Mouse (Mus musculus): ENCODE results near the gene Prickle2.

Gene Prickle2

DNA sequence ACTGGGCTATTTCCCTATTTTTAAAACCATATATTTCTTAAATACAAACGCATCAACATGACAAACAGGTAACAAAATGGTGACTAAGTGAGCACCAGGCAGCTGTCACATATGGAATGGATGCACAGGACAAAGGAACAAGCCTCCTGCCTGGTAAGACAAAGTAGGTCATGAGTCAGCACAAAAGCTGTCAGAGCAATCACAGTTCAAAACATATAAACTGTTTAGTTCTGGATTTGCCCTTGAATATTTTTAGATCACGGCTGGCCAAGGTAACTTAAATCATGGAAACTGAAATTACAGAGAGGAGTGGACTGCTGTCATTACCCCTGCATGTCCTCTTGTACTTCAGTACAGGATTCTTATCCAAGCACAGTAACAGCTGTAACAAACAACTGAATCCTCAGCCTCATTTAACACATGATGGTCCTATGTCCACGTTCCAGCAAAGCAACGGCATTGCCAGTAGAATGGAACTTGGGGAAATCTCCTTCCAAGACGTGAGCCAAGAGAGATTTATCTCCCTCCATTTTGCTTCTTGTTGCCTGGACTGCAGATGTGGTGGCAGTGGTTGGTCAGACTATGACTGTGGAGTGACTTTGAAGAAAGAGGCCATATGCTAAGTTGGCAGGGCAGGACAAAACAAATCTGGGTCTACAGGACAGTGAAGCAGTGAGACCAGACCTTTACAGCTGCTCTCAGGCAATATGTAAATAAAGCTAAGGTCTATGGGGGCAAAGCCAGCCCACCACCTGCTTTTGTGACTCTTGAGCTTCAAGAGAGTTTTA lies 185.7 kb downstream of the Prickle2 start:
- no peak for DNase-seq (ENCODE audit: low read depth, low spot score)

DNA sequence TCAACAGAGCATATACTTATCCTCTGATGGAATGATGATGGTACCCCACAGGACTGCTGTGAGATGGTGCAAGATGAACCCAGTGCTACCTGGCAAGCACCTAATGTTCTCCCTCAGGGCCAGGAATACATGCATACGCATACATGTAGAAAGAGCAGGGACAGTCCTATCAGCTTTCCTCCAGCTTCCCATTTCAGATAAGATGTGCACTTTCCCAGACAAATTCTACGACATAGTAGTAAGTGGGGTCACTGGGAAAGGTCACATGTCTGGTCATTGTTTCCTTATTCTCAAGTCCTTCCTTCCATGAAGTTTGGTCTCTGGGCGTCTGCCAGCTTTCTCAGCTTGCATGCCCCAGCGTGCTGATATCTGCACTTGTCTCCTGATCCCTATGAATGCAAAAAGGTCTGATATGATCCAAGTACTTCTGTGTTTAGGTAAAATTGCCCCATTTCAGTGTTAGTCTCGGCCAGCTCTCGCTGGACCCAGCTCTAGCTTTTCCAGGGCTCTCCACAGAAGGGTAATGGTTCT lies 187.5 kb downstream of the Prickle2 start:
- no peak for DNase-seq (ENCODE audit: low read depth, low spot score)

DNA sequence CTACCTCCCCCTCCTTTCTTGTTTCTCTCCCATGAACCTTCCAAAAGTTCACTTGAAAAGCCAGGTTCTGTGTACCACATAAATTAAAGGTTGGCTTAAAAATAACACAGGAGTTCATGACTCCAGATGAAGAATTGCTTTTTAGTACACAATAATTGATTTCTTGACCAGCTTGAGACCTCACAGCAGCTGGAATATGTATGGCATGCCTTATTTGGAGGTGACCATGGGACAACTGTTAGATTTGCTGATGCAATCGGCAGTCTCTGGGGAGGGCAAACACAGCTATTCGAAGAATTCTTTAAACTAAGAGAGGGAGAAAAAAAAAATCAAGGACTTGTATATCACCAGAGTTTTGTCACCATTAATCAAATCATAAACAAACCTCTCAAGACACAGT lies 189.0 kb downstream of the Prickle2 start:
- no peak for DNase-seq (ENCODE audit: low read depth, low spot score)

DNA sequence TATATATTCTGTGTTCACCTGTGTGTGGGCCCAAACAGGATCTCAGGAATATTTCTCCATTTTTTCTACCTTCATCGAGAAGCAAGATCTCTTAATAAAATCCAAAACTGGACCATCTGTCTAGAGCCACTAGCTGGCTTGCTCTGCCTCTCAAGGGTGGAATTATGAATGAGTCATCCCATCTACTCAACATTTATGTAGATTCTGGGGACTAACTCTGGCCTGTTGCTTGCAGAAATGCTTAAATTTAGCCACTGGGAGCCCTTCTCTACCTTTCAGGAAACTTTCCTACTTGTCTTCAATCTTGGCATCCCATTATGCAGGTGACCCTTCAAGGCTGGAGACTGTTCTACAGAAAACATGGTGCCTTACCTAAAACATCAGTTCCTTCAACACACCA lies 194.0 kb downstream of the Prickle2 start:
- DNase-seq (ENCODE audit: low read depth, low spot score) = no peak

DNA sequence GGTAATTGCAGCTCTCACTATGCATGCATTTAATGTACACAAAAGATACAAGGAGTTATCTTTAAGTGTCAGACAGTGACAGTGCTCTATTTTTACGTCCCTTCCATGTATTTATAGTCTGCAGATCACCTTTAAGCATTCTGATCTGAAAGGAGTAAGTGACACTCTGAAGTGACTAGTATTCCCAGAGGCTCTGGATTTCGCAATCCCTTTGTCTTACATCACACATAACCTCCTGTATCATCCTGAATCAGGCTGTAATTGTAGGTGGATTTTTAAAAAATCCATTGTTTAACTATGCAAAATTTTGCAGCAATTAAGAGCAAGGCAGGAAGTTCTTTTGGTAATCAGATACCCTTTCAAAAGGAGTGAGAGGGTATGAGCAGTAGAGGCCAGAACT lies 196.2 kb downstream of the Prickle2 start:
- no peak for DNase-seq (ENCODE audit: low read depth, low spot score)

DNA sequence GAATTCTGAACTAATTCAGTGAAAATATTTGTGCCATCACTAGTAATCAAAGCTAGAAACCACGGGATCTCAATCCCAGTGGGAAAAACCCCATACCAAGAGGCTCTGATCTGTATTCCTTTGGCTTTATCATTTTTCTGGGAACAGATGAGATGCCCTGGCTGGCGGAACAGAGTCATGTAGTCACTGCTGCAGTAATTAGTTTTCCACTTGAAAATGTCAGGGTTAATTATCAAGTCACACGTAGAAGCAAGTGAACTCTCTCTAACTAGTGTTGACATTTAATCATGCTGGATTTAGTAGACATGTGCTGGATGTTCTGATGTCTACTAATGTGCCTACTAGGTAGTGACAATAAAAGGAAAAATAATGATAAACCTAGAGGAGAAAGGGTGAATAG lies 199.7 kb downstream of the Prickle2 start:
- no peak for DNase-seq (ENCODE audit: low read depth, low spot score)

DNA sequence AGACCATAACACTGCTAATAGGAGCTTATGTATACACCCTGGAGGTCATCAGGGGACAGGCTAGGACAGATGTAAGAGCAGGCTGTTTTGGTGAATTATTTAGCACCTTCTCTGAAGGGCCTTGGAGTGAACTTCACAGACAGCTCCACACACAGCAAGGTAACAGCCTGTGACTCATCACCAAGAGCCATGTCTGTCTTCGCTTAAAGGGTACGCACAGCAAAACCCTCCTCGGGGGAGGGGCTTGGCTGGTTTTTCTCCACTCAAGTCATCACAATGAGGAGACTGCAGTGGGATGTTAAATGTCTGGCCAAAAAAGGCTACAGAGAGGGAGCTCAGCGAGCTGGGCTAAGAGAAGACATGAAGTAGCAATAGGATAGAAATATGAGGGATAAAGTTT lies 206.5 kb downstream of the Prickle2 start:
- no peak for DNase-seq (ENCODE audit: low read depth, low spot score)

DNA sequence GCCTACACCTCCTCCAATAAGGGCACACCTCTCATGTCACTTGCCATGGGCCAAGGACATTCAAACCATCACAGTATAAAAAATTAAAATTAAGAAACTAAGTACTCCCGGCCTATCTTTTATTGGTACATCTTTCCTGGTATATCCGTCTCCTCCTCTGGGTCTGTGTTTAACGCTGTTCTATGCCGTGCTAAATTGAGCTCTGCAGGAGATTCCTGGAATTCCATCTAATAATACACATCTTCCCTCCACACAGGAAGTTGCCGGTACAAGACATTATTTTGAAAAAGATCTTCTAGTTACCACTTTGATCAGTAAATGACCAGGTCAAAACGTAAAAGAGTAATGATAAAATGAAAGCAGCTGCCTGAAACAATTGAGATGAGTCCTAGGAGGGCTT lies 207.4 kb downstream of the Prickle2 start:
- DNase-seq (ENCODE audit: low read depth, low spot score) = no peak

DNA sequence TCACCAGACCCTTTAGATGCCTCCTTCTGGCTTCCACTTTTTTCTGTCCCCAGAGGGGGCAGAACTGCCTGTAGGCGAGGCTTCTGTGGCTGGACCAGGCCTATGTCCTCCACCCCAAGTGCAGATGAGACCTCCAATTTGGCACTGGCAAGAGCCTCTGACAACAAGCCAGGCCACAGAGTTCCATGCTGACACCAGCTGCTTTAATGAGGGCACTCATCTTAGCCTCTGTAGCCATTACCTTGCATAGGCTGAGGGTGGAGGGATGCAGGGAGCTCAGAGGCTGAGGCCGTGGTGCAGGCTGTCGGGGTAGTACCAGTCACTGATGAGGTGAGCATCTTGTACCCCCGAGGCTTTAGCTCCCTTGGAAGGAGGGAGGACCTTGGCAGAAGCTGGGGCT lies 208.7 kb downstream of the Prickle2 start:
- no peak for DNase-seq (ENCODE audit: low read depth, low spot score)

DNA sequence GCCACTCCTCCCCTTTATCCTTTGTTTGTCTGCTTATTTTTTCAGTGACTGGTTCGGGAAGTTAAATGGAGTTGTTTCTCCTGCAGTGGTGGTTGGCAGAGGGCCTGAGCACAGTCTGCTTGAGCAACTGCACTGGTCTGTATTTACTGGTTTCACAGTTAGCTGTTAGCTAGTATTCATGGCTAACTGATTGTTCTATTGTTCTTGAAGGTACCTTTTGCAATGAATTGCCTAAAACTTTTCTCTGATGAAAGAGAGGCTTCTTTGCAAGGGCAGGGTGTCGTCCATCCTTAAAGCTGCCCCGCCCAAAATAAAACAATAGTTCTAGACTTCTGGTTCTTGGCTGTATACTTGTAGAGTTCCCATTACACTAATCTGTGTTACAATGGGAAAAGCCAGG lies 210.5 kb downstream of the Prickle2 start:
- no peak for DNase-seq (ENCODE audit: low read depth, low spot score)

DNA sequence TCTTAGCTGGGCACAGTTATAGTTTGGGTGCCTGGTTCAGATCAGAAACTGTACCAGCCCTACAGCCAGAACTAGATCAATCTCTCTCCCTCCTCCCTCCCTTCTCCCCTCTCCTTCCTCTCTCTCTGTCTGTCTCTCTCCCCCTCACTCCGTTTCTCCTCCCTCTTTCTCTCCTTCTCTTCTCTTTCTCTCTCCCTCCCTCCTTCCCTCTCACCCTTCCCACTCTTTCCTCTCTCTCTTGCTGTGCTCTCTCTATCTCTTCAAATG lies 224.3 kb downstream of the Prickle2 start:
- DNase-seq (ENCODE audit: low read depth, low spot score) = no peak

DNA sequence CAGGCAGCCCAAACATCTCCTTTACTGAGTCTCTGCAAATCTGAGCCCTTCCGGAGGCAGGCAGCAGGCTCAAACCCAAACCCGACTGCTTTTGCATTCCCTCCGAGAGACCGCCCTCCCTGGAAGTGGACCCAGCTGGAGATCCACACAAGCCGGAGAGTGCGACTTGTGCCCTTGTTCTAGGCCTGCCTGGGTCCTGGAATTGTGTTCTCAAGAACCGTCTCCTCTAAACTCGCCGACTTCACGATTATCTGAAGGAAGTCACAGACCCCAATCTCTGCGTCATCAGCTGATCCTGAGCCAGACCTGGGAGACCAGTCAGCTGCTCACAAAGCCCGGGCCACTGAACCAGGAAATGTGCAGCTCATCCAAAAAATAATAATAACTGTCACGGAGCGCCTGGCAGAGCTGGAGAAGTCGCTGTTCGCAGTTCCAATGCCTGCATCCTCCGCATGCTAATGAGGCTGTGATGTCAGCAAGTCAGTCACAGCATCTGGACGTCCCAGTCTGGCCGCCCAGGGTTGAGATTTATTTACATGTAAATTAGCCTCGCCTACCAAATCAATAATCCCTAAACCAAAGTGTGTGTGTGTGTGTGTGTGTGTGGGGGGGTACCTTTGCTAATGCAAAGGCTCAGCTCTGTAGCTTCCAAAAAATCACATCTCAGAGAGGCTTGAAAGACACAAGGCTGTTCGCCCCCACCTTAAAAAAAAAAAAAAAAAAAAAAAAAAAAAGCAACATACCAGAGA lies 224.8 kb downstream of the Prickle2 start:
- peak; percentile 86 for DNase-seq (ENCODE audit: low read depth, low spot score)

DNA sequence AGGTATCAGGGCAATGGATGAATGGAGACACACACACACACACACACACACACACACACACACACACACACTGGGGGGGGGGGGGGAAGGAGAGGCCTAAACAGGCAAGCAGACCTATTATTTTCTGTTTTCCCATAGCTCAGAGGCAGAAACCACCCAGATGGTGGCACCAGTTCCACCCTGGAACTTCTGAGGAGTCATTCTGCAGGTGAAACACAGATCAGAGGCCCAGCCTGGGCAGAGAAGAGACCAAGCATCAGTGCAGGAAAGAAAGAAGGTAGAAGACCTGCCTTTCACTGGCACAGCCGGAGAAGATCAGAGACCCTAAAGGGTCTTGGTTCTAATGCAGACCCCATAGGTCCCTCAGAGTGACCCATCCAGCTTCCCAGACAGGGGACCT lies 227.3 kb downstream of the Prickle2 start:
- DNase-seq (ENCODE audit: low read depth, low spot score) = no peak

DNA sequence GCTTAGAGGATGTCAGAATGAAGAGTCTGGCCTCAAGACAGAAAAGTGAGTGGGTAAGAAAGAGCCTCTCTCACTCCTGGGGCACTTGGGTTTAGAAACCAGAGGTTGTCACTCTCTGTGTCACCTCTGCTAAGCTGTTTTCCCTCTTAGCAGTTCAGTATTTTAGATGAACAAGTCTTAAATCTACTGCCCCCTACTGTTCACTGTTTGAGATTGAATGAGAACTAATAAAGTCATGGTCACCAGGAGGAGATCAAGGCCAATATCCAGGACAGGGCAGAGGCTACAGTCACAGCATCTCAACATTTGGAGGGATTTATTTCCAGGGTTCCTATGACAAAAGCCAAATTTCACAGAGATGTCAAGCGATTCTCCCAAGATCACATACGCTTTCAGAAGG lies 228.3 kb downstream of the Prickle2 start:
- DNase-seq (ENCODE audit: low read depth, low spot score) = no peak

DNA sequence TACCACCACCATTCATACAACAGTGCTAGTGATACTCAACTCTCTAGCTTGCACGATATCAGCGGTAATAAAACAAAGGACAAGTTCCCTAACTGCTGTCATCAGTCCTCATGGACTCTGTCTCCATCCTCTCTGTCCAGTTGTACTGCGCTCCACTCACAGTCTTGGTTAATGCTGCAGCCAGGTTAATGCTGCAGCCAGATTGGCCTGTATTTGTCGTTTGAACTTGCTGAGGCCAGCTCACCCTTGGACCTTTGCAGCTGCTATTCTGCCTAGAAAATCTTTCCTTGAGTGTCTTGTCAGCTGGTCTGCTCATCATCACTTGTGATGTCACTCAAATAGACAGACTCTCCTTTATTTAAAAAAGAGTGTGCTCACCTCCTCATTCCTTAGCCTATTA lies 236.5 kb downstream of the Prickle2 start:
- no peak for DNase-seq (ENCODE audit: low read depth, low spot score)

DNA sequence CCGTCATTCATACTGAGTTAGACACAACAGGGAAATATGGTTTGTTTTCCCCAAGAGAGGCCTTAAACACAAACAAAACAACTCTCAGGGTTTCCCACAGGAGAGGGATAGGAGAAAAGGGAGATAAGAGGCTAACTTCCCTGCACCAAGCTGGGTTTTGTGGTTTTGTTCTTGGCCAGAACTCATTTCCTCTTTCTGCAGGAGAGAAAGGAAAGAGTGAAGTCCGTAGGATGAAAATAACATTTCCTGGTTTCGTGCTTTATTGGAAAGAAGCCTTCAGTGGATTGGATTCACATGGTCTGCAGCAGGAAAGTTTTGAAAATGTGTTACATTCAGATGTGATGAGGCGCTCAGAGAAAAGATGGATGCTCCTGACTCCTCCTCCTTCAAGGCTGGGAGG lies 237.1 kb downstream of the Prickle2 start:
- DNase-seq (ENCODE audit: low read depth, low spot score) = no peak

DNA sequence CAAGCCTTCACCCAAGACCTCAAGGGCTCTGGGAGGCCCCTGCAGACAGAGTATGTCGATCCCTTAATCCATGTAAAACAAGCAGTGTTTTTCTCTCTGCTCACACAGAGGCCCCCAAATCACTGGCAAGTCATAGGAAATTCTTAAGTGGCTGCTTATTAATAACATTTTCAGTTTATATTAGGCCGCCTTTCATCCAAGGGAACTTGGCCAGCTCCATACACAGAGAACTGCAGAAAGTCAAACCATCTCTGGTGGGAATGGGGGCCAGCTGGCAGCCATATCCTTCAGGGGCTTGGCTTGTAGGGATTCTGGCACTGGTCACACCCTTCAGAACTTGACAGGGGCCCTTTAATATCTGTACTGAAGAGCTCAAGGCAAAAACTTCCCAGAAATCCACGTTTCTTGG lies 237.6 kb downstream of the Prickle2 start:
- DNase-seq (ENCODE audit: low read depth, low spot score) = no peak

DNA sequence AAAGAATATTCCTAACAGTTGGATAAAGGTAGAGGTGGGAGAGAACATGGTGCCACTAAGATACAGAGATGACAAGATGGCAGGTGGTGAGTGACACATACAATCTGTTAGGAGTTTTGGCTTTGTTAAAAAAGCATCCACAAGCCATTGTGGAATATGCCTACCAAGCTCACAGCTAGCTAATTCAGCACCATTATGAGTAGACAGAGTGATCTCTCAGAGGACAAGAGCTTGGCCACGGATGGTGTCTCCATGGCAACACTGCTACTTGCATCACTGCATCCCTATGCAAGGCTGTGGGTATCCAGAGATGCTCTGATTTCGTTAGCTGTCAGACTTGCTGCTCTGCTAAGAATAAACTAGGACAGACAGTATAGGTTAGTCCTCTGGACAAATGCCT lies 238.6 kb downstream of the Prickle2 start:
- peak; percentile 79 for DNase-seq (ENCODE audit: low read depth, low spot score)

DNA sequence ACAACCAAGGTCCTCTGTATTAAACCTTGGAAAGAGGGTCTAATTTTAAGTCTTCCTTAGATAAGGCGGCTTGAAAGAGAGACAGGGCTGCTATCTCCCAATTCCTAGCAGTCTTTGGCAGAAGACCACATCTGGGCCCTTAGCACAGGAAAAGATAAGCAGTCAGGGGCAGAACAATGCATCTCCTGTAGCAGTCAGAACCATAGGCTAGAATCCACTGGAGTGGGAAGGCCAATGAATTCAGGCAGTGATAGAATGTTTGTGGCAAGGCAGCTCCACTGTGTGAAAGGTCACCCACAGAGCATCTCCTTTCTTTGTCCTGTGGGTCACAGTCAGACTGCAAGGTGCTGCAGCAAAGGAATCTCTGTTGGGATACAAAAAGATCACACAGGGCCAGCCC lies 240.3 kb downstream of the Prickle2 start:
- DNase-seq (ENCODE audit: low read depth, low spot score) = no peak

DNA sequence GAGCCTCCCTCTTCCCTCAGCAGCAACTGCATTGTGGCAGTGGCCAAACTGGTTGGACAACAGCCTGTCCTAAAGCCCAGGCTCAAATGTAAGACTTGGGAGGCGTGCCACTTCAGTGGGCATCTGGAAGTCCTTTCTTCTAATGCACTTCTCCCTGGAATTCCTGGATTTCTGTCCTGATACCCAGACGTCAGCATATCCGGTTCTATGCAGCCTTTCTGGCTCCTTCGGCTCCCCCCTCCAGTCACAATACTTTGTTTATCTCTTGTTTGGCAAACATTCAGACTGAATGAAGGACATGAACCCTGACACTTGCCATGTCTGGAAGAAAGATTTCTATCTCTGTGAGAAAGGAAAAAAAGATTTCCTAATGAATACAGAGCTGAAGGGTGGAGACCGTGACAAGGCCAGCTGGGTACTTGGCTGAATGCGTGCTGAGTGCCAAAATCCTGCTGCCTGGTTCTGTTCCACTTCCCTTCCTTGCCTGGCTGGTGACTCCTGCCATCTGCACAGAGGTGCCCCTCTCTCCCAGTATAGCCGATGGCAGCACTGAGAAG lies 241.1 kb downstream of the Prickle2 start:
- no peak for DNase-seq (ENCODE audit: low read depth, low spot score)

DNA sequence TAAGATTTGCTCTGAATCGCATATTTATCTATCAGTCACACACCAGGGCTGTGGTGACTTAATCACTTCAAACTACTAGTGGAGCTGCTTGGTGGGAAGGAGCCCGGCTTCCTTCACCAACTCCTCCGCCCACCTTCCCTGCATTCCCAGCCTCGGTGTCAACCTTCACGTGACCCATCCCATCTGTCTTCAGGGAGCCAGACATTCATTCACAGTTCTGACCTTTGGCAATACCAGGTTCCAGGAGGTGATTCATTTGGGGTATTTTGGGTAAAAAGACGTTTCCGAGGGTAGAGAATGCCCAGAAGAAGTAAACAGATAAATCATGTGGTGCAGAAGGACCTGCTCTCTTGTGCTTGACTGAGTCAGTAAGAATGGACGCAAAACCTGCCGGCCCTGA lies 242.2 kb downstream of the Prickle2 start:
- DNase-seq (ENCODE audit: low read depth, low spot score) = no peak

DNA sequence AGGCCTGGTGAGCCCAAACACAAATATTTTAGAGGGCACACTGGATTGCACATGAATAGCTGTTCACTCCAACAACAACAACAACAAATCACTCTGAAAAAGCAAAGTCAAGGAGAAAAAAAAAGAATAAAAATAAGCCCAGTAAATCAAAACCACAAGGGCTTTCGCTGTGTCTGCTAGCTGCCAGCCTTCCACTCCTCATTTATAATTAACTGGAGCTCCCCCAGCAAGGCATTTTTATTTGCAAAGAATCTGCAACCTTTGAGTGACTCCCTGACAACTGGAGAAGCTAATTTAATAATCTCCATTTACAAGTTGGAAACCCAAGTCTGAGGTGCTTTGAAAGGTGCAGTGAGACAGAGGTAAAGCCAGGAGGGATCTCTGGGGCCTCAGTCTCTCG lies 245.2 kb downstream of the Prickle2 start:
- DNase-seq (ENCODE audit: low read depth, low spot score) = no peak

DNA sequence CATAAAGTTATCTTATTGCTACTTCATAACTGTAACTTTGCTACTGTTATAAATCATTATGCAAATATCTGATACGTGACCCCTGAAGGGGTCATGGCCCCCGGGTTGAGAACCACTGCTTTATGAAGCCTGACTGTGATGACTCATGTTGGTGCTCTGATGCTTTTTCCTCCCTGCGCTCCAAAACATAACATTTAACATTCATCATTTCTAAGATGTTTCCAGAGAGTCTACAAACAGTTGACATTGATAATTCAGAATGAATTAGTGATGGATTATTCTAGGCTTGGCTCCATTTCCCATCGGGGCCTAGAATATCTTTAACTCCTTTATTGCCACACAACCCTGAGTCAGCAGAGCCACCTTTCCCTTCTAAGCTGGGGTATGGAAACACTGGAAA lies 247.9 kb downstream of the Prickle2 start:
- no peak for DNase-seq (ENCODE audit: low read depth, low spot score)
